Mouse (Mus musculus) limb, embryonic 15.5 days (tissue): ENCODE data around the gene Ankrd55. TPM values are rescaled to one million over a fixed set of nuclear protein-coding genes. Genes with fewer than 3 reads are reported as not detected.

Source experiments
- ATAC-seq: fragments of 200-750 bp; cut with Nextera tagmentation; 2 replicates; pipeline ENCODE4 v1.8.0; 2017; ENCODE audit warnings: low read depth, moderate TSS enrichment; ENCODE audit not compliant: insufficient number of reproducible peaks, low FRiP score, low TSS enrichment
- H3K27ac ChIP-seq: fragments of 300-500 bp; sonication (generic); 2 replicates; pipeline ENCODE4 v1.5.1; 2015; ENCODE audit warnings: moderate library complexity, mild to moderate bottlenecking, inconsistent platforms
- H3K27me3 ChIP-seq: fragments of 300-500 bp; sonication (generic); 2 replicates; pipeline ENCODE4 v1.6.1; 2015; ENCODE audit warnings: inconsistent platforms
- H3K36me3 ChIP-seq: fragments of 300-500 bp; sonication (generic); 2 replicates; pipeline ENCODE4 v1.6.1; 2015; ENCODE audit warnings: inconsistent platforms
- H3K4me1 ChIP-seq: fragments of 300-500 bp; sonication (generic); 2 replicates; pipeline ENCODE4 v1.6.1; 2015; ENCODE audit warnings: inconsistent platforms
- H3K4me2 ChIP-seq: fragments of 300-500 bp; sonication (generic); 2 replicates; pipeline ENCODE4 v1.6.1; 2015; ENCODE audit warnings: mild to moderate bottlenecking, inconsistent platforms
- H3K4me3 ChIP-seq: fragments of 300-500 bp; sonication (generic); 2 replicates; pipeline ENCODE4 v1.5.1; 2015; ENCODE audit warnings: mild to moderate bottlenecking, inconsistent platforms
- H3K9ac ChIP-seq: fragments of 300-500 bp; sonication (generic); 2 replicates; pipeline ENCODE4 v1.6.1; 2015; ENCODE audit warnings: inconsistent platforms
- H3K9me3 ChIP-seq: fragments of 300-500 bp; sonication (generic); 2 replicates; pipeline ENCODE4 v1.6.1; 2016; ENCODE audit warnings: inconsistent platforms
- WGBS: fragments of 180-500 bp; shearing (Covaris S2); methylation state at CpG from one replicate; pipeline ENCODE4 v1.1.7; 2015; 5-methylcytosine and 5-hydroxymethylcytosine counted together
- polyA plus RNA-seq: library from polyadenylated mRNA; unstranded; fragments of >200 nt; fragmentation: Nextera tagmentation; extraction: Ambion mirVana; gene quantifications from 2 replicates; pipeline ENCODE4 v1.2.1, GENCODE M21; 2015

The Ankrd55 gene
- polyA plus RNA-seq, 1 experiment from 2014 or later: 1.00 TPM

DNA sequence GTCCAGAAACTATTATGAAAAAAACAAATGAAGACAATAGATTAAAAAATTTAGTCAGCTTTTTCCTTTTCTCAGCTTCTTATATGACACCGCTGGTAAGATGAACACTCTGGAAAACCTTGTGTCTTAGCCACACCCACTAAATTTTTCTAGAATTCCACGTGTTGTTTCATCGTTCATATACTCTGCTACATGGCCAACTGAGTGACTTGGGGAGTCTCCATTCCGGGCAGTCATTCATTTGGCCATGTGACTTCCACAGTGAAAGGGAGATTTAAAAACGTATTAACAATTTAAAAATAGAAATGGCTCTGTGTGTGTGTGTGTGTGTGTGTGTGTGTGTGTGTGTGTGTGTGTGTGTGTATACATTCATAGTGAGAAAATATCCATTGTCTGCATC is 77.1 kb downstream of the Ankrd55 start:
- WGBS: 38% methylated on average over 5 of the region's 5 CpGs
- Histone ChIP-seq H3K4me3 (no peak overlapping the region), H3K27ac (peak overlapping the region; percentile 69; the same call in 1 of the 2 replicates), H3K9ac (no peak overlapping the region), H3K4me2 (no peak overlapping the region), H3K9me3 (no peaks in the 10 kb centered on the region), H3K27me3 (no peaks in the 10 kb centered on the region), H3K4me1 (peaks cover 7% of the 10 kb centered on the region), H3K36me3 (no peaks in the 10 kb centered on the region)
- ATAC-seq: no peak

DNA sequence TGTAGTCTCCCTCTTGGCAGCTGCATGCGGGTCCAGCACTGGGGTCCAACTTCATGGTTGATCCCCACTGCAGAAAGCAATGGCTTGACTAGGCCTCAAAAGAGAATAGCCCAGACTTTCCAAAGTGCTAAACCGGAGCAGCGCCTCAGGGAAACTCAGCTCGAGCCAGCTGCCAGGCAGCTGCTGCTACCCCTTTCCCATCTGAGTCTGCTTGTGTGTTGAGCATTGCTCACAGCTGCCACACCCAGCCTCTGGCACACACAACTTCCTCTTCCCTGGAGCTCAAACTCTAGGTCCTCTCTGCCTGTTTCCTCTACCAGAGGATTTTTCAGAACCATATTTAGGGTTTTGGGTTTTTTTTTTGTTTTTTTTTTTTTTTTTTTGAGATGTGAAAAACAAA is 77.5 kb downstream of the Ankrd55 start:
- Histone ChIP-seq H3K4me3 (no peak overlapping the region), H3K36me3 (no peaks in the 10 kb centered on the region), H3K4me2 (no peak overlapping the region), H3K9ac (no peak overlapping the region), H3K4me1 (peaks cover 7% of the 10 kb centered on the region), H3K27me3 (no peaks in the 10 kb centered on the region), H3K9me3 (no peaks in the 10 kb centered on the region), H3K27ac (peak overlapping the region; percentile 69)
- 18% methylated on average over 4 of the region's 4 CpGs for WGBS
- 0 out of 2 replicates have a peak, but pooled peaks have one; percentile 35 for ATAC-seq

DNA sequence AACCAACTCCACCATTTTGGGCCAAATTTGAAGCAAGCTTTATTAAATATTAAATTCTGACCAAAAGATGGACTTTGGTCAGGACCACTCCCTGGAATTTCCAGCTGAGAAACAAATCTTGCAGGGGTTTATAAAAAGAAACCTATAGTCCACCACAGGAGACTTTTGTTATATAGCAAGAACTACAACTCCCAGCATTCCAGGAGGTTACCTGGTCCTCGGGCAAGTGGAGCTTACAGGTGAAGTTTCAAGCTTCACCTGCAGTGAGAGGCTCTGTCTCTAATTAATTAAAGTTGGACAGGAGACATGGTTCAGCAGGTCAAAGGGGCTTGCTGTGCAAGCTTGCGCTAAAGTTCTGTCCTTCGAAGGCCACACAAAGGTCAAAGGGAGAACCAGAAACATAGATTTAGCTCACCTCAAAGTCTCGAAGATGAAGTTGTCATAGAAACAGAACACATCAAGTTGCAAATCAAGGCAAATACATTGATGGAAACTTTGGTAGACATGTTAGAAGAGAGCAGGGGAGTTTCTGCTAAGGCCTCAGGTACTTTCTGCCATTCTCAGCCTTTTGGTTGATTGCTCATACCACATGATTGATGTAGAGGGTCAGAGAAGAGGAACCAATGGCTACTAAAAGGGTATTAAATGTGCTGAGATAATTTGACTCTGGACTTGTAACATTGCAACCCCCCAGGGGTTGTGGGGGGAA is 78.2 kb downstream of the Ankrd55 start:
- Histone ChIP-seq H3K27ac (no peak overlapping the region), H3K4me1 (peaks cover 7% of the 10 kb centered on the region), H3K9me3 (no peaks in the 10 kb centered on the region), H3K27me3 (no peaks in the 10 kb centered on the region), H3K4me2 (no peak overlapping the region), H3K4me3 (no peak overlapping the region), H3K9ac (no peak overlapping the region), H3K36me3 (no peaks in the 10 kb centered on the region)
- WGBS: 84% methylated on average over 4 of the region's 4 CpGs
- ATAC-seq: no peak

DNA sequence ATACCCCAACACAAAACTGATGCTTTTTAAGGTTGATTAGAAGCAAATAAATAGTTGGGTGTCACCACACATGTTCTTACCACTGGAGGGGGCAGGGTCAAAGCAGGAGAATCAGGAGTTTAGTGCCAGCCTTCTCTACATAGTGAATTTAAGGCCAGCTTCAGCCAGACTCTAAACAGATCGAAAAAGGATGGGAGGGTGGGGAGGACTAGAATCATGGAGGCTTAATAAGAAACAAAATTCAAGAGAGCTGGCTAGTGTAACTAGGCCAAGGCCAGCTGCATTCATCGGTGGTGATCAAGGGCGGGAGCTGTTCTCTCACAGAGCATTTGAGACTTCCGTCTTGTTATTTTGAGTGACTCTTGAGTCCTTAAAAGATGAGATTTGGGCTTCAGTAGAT is 83.5 kb downstream of the Ankrd55 start:
- Histone ChIP-seq H3K27me3 (no peaks in the 10 kb centered on the region), H3K36me3 (no peaks in the 10 kb centered on the region), H3K9me3 (no peaks in the 10 kb centered on the region), H3K4me2 (no peak overlapping the region), H3K9ac (no peak overlapping the region), H3K4me1 (peaks cover 10% of the 10 kb centered on the region), H3K4me3 (no peak overlapping the region), H3K27ac (no peak overlapping the region)
- no peak for ATAC-seq
- WGBS: 88% methylated on average over 4 of the region's 4 CpGs

DNA sequence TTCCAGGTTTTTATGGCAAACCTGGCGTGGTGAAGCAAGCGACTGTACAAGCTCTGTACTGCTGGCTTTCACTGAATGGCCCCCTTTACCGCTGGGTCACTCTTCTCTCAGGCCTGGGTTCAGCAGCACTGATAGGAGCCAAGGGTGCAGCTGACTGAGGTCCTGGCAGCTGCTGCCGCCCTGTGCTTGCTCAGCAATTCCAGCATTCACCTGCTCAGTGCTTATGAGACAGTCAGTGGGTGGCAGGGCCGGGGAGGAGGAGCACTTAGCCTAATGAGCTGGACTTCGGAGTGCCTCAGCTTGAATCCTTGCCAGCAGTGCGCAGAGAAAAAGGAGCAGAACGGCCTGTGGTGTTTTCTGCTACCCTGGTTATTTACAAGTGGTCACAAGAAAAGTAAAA is 87.5 kb downstream of the Ankrd55 start:
- no peak overlapping the region for H3K9ac ChIP-seq
- H3K27me3 ChIP-seq: no peaks in the 10 kb centered on the region
- 29% methylated on average over 8 of the region's 8 CpGs for WGBS
- no peak overlapping the region for H3K4me3 ChIP-seq
- H3K4me1 ChIP-seq: peaks cover 7% of the 10 kb centered on the region
- H3K36me3 ChIP-seq: no peaks in the 10 kb centered on the region
- no peak overlapping the region for H3K27ac ChIP-seq
- H3K9me3 ChIP-seq: no peaks in the 10 kb centered on the region
- H3K4me2 ChIP-seq: no peak overlapping the region
- peak; percentile 67; the same call in 1 of the 2 replicates for ATAC-seq

DNA sequence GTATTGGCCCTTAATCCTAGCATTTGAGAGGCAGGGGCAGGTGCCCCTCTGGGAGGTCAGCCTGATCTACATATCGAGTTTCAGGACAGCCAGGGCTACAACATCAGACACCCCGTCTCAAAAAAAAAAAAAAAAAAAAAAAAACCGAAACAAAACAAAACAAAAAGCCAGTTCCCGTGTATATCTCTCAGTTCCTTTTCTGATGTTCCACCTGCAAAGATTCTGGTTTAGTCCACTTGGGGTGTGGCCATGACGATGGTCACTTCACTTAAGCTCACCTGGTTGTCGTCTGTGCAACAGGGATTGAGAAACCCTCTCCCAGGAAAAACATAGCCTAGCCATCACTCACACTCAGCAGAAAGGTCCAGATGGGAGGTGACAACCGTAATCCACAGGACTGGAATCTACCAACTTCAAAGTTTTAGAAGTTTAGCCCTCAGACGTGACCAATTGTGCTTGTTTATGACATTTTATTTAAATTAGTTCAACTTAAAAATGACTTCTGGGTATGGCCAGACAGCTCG is 90.6 kb downstream of the Ankrd55 start:
- H3K9me3 ChIP-seq: no peaks in the 10 kb centered on the region
- H3K4me1 ChIP-seq: peaks cover 22% of the 10 kb centered on the region
- no peak overlapping the region for H3K9ac ChIP-seq
- WGBS: 75% methylated on average over 9 of the region's 9 CpGs
- H3K27ac ChIP-seq: no peak overlapping the region
- H3K4me3 ChIP-seq: no peak overlapping the region
- no peaks in the 10 kb centered on the region for H3K36me3 ChIP-seq
- no peak for ATAC-seq
- no peaks in the 10 kb centered on the region for H3K27me3 ChIP-seq
- no peak overlapping the region for H3K4me2 ChIP-seq

DNA sequence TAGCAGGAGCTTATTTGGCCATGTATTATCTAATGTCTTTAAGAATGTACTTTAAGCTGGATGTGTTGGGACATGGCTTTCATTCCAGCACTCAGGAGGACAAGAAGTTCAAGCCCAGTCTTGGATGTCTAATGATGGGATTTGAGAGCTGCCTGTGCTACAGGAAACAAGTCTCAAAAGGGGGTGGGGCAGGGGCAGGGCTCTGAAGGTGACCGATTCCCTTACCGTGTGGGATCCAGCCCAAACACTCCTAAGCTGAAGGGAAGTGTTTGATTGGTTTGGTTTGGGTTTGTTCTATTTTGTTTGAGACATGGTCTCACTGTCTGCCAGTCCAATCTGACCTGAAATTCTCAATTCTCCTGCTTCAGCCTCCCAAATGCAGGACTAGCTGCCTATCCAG is 93.2 kb downstream of the Ankrd55 start:
- Histone ChIP-seq H3K36me3 (no peaks in the 10 kb centered on the region), H3K4me2 (no peak overlapping the region), H3K9ac (no peak overlapping the region), H3K27ac (no peak overlapping the region; the same call in 1 of the 2 replicates), H3K27me3 (no peaks in the 10 kb centered on the region), H3K4me3 (no peak overlapping the region), H3K9me3 (no peaks in the 10 kb centered on the region), H3K4me1 (peaks cover 20% of the 10 kb centered on the region)
- 50% methylated on average over 2 of the region's 2 CpGs for WGBS
- no peak for ATAC-seq

DNA sequence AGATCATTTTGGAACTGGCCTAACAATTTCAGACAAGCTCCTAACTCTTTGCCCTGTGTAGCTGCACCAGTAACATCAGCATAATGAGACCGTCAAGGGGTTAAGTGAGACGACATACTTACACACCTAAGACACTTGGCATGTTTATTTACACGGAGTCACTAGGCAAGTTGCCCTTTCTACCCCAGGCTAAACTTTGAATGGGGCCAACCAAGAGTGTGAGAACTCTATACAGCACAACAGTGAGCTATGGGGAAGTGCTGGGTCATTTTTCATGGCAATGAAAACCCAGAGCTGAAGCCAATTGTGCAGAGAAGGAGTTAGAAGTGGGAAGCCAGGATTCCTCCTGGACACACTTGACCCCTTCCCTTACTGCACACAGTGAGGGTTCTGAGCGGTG is 94.2 kb downstream of the Ankrd55 start:
- no peaks in the 10 kb centered on the region for H3K36me3 ChIP-seq
- no peaks in the 10 kb centered on the region for H3K27me3 ChIP-seq
- H3K4me2 ChIP-seq: no peak overlapping the region
- no peak overlapping the region for H3K4me3 ChIP-seq
- peak overlapping the region; percentile 75 for H3K27ac ChIP-seq
- 40% methylated on average over 4 of the region's 4 CpGs for WGBS
- no peak for ATAC-seq
- H3K4me1 ChIP-seq: peaks cover 20% of the 10 kb centered on the region
- H3K9ac ChIP-seq: no peak overlapping the region
- H3K9me3 ChIP-seq: no peaks in the 10 kb centered on the region

DNA sequence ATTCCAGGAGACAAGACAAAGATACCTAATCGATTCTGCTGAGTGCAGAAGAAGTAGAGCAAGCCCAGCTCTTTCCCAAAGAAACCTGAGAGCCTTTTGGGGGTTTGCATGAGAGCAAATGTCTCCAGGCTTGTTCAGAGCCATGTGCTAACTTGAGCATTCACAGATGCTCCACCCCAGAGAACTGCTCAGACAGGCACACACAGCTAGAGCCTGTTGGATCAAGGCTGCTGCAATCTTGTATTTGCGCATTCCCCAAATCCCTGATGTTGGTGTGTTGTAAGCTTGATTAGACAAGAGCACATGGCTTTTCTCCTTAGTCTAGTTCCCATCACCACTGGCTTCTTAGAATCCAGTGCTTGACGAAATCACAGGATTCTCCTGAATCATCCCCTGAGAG is 94.7 kb downstream of the Ankrd55 start:
- Histone ChIP-seq H3K4me2 (no peak overlapping the region), H3K4me3 (no peak overlapping the region), H3K9me3 (no peaks in the 10 kb centered on the region), H3K27ac (peak overlapping the region; percentile 75), H3K9ac (no peak overlapping the region), H3K27me3 (no peaks in the 10 kb centered on the region), H3K36me3 (no peaks in the 10 kb centered on the region), H3K4me1 (peaks cover 20% of the 10 kb centered on the region)
- 35% methylated on average over 3 of the region's 3 CpGs for WGBS
- peak; percentile 80; the same call in 1 of the 2 replicates for ATAC-seq

DNA sequence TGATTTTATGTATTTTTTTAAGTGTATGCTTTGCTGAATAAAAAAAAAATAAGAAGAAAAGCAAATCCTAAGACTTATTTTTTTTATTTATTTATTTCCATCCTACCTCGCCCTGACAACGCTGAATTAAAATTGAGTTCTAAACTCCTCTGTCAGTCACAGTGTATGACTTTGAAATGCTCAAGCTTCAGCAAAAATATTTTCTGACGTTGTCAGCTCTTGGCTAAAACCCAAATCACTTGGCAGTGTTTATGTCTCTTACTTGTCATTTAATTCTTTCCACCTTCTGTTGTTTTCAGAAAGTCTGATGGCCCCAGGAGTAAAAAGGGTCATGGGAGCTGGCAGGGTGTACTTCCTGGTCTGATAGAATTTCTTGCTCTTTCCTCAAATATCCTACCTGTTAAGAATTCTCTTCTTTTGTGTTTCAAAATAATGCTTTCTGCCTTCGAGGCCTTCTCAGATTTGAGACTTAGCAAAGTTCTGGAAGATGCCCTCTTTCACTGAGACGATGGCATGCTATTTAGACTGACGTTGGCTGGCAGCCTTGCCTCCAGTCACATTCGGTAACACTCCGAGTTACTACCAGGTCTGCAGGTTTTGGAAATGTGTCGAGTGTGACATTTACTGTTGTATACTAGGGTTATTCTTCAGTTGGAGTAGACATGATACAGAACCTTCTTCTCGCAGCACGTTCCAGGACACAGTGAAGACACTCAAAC is 95.8 kb downstream of the Ankrd55 start:
- Histone ChIP-seq H3K9ac (no peak overlapping the region), H3K4me2 (no peak overlapping the region), H3K36me3 (no peaks in the 10 kb centered on the region), H3K27ac (peak overlapping the region; percentile 70), H3K9me3 (no peaks in the 10 kb centered on the region), H3K4me1 (peaks cover 20% of the 10 kb centered on the region), H3K4me3 (no peak overlapping the region), H3K27me3 (no peaks in the 10 kb centered on the region)
- ATAC-seq: no peak
- WGBS: 57% methylated on average over 11 of the region's 11 CpGs

DNA sequence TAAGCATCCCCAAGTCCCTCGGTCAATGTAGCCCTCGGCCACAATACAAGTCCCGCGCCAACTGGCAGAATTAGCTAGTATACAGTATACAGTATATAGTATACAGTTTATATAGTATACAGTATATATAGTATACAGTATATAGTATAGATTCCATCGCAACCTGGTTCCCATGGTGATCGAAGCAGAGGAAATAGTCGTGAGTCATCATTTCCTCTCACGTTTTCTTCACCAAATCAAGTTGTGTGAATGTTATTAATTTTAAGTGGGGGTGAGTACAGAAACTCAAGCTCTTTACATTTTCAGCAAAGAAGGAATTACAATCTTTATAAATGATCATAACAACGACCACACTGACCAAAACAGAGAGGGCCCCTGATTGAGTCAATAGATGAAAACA is 96.8 kb downstream of the Ankrd55 start:
- H3K36me3 ChIP-seq: no peaks in the 10 kb centered on the region
- no peaks in the 10 kb centered on the region for H3K9me3 ChIP-seq
- 84% methylated on average over 9 of the region's 9 CpGs for WGBS
- H3K27ac ChIP-seq: 0 out of 2 replicates have a peak overlapping the region, but pooled peaks have one; percentile 70
- no peaks in the 10 kb centered on the region for H3K27me3 ChIP-seq
- no peak overlapping the region for H3K4me3 ChIP-seq
- H3K4me2 ChIP-seq: no peak overlapping the region
- H3K9ac ChIP-seq: no peak overlapping the region
- H3K4me1 ChIP-seq: peaks cover 20% of the 10 kb centered on the region
- no peak for ATAC-seq

DNA sequence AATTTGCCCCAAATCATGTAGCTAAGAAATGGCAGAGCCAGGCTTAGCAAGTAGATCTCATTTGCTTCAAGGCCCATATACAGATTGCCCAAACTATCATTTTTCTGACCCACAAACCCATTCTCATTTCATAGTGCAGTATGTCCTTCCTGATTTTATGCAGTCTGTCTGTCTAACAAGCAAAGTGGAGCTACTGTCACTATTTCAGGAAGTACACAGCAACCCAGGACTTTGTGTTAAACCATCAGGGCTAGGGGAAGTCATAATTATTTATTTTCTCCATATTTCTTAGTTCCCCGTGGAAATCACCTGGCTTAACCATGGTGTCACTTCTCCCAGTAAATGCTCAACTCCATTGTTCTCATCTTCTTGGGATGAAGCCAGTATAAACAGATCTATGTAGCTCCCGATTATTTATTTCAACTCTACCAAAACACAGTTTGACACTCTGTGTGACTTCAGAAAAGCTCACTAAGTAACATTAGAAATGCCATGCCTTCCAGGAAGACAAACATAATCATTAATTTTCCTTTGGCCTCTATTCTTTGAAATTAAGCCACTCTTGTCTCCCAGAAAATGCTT is 98.3 kb downstream of the Ankrd55 start:
- no peaks in the 10 kb centered on the region for H3K27me3 ChIP-seq
- H3K4me1 ChIP-seq: peaks cover 20% of the 10 kb centered on the region
- ATAC-seq: no peak
- no peaks in the 10 kb centered on the region for H3K36me3 ChIP-seq
- no peak overlapping the region for H3K4me2 ChIP-seq
- H3K27ac ChIP-seq: no peak overlapping the region
- no peak overlapping the region for H3K4me3 ChIP-seq
- no peak overlapping the region for H3K9ac ChIP-seq
- H3K9me3 ChIP-seq: no peaks in the 10 kb centered on the region
- 72% methylated on average over 2 of the region's 2 CpGs for WGBS
